Mouse (Mus musculus): Measurements from ENCODE around the gene Gpat2. TPM values are rescaled to one million over a fixed set of nuclear protein-coding genes. Genes with fewer than 3 reads are reported as not detected.

Gene Gpat2
- total RNA-seq, 2 experiments from 2014 or later, result 0.10 TPM; not detected in 1

GRCm38 (mm10) chr2:127444055-127444789 lies 19.2 kb downstream of the Gpat2 start, which contains the start of gene Fahd2a:
Fahd2a (minus strand) TSS chr2:127444565.
- DNase-seq, result peak; percentile 87

GRCm38 (mm10) chr2:127446847-127447246 lies 21.8 kb downstream of the Gpat2 start:
- DNase-seq, result no peak

- no peak for DNase-seq
These were observed 24.7 kb downstream of the Gpat2 start for GRCm38 (mm10) chr2:127449691-127450090.

DNA sequence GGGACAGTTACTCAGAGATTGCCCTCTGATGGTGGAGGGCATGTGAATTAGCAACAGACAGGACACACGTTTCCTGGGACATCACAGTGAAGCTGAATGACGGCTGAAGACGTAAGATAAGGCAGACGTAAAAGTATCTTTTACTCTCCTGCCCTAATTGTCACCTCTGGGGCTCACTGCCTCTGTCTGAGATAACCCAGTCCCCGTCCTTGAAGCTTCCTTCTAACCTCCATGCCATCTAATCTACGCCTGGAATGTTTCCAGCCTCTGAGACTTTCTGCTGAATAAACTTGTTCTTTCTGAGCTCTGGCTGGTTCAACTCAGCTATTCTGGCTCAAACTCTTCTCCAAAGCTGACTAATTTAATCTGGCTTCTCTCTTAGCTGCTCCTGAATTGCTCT lies 26.7 kb downstream of the Gpat2 start:
- DNase-seq, result no peak

- DNase-seq, result no peak
These were observed 28.1 kb downstream of the Gpat2 start for GRCm38 (mm10) chr2:127453141-127453540.

DNA sequence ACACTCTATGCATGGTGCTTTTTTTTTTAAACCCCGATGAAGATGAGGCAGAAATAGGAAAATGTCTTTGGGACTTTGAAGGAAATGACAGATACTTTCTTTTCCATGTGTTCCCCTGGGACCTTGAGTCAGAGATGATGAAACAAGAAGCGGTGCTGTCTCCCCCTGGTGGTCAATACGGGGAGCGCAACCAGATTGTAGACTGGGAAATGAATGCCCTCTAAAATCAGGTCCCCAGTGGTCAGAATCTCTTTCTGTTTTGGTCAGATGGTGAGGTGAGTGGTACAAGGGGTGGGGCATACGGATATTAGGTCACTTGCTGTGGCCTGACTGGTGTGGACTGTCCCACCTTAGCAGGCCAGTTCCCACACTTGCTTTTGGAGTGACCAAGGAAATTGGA lies 28.8 kb downstream of the Gpat2 start:
- DNase-seq, result peak; percentile 81

GRCm38 (mm10) chr2:127459341-127459740 lies 34.3 kb downstream of the Gpat2 start:
- DNase-seq, result no peak

DNA sequence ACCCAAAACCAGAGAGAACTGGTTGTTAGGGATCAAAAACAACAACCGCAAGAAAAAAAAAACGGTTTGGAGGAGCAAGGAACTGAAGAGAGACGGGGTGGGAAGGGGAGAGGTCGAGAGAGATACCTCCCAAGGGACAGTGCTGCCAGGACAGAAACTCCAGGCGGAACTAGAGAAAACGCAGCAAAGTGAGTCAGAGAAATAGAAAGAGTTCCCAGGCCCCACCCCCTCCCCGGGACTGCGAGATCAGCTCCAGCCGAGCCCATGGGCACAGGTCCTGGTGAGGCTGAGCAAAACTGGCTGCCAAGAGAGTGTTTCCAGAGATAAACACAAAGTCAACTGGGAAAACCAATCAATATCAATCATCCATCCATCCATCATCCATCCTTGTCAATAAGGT lies 36.4 kb downstream of the Gpat2 start:
- DNase-seq, result no peak

DNA sequence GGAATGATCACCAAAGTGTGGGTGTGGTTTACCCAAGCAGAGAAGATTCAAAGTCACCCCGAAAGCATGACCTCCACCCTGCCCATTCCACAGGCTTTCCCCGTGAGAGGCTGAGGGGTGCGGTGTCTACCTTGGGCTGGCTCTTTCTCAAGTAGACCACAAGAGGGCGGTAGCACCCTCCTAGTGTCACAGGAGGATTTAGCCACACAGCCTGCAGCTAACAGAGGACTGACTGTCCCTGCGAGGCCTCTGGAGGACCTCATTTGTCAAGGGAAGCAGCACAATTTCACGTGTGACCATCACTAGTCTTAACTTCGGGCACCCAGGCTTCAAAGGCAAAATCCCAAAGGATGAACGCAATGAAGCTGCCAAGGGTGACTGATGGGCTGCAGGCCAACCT lies 37.3 kb downstream of the Gpat2 start:
- peak; percentile 77 for DNase-seq

DNA sequence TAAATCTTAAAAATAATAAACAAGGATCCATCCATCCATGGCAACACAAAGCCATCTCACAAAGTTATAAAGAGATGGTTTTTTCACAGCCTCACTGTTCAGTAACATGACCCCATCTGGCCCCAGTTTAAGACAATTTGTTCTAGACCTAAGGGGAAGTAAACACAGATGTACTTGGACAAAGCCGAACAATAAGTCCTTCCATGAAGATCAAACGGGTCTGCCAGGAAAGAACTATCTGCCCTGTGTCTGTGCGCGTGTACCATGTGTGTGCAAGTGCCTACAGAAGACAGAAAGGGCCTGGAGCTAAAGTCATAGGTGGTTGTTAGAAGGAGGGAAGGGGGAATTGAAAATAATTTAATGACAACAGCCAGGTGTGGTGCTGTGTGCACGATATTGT lies 45.2 kb downstream of the Gpat2 start:
- no peak for DNase-seq

DNA sequence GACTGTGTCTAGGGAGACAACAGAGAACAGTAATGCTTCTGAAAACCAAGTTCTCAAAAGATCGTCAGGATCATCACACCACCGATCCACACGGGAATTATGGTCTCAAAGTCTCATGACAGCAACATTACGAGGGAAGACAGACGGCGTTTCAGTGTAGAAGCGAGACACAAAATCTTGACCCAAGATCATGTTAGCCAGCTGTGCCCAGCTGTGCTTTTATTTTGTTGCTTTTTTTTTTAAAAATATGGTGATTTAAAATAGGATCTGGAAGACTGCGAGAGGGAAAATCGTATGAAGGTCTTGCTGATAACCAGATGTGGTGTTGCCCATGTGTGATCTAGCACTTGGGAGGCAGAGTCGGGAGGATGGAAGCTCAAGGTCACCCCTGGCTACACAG lies 45.7 kb downstream of the Gpat2 start:
- no peak for DNase-seq

DNA sequence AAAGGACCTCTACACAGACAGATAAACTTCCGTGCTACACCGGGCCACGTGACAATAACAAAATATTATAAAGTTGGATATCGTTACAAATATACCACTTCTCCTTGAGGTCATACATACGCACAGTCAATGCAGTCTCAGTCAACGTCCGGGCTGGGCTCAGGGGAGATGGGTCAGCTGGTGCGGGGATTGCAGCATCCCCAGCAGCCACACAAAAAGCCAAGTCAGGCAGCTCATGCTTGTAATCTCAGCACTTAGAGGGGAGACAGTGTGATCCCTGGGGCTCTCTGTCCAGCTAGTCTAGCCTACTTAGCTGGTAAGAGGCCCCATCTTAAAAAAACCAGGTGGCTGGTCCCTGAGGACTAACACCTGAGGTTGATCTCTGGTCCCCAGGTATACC lies 46.3 kb downstream of the Gpat2 start:
- no peak for DNase-seq

DNA sequence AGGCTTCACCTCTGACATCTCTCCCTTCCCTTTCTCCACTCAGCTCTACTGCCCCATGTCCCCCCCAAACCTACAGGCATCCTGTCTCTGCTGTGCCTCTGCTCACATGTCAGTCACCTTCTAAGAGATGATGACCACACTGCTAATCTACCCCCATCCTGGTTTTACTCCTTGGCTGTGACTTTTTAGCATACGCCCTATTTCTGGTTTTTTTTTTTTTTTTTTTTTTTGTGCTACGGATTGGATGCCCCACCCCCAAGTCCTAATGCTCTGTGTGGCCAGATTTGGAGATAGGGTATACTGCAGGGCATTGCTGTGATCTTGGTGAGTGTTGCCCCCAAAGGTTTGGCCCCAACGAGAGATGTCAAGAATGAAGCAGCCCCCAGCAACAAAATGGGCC lies 47.3 kb downstream of the Gpat2 start:
- DNase-seq, result no peak

GRCm38 (mm10) chr2:127479210-127479609 lies 54.2 kb downstream of the Gpat2 start:
- DNase-seq, result no peak

GRCm38 (mm10) chr2:127479763-127480162 lies 54.8 kb downstream of the Gpat2 start:
- DNase-seq, result no peak

- peak; percentile 23 for DNase-seq
These were observed 57.0 kb downstream of the Gpat2 start for GRCm38 (mm10) chr2:127481841-127482532.

DNA sequence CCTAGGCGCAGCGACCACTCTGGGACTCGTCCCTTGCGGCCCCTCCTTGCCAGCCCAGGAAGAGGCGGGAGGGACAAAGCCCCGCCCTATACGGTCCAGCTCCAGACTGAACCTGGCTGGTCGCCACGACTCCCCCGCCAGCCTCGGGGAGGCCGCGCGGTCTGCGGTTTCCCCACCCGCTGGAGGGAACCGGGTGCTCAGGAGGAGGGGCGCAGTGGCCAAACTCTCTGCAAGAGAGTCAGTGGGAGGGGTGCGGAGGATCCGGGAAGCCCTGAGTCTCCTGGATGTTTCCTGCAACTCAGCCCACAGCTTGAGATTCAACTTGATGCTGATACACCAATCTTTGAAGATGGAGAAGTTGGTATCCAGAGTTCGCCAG lies 57.5 kb downstream of the Gpat2 start:
- peak; percentile 82 for DNase-seq

DNA sequence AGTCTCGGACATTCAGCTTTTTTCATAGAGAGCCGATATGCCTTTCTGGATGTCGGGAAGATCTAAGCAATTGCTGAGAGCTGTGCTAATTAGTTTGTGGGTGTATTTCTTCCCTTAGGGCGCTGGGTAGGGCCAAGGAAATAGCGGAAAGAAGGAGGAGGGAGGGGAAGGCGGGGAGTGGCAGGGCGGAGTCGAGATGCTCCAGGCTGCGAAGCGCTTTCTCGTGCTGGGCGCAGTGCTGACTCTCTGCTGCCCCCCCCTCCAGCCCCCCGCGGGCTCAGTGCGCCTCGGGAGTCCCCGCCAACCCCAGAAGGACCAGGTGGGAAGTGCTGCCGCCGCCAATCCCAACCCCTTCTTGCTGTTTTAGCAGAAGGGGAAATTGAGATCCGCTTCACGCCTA lies 58.0 kb downstream of the Gpat2 start:
- peak; percentile 24 for DNase-seq

- DNase-seq, result peak; percentile 81
These were observed 59.6 kb downstream of the Gpat2 start for GRCm38 (mm10) chr2:127484476-127485170.
